ENCODE assay signal across 8 mouse cellular contexts in the genomic region with DNA sequence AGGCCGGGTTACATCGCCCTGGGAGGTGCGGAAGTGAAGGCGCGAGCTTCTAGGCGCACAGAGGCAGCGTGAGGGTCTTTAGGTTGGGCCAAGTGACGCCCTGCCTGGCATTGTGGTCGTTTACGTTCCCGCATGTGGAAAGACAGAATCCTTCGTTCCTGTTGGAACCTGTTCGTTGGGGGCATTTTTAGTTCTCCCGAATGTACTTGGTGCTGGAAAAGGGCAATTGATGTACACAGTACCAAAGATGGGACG. TPM values are rescaled to one million over a fixed set of nuclear protein-coding genes. Genes with fewer than 3 reads are reported as not detected.
A peak's percentile ranks its signal among the peaks of the same experiment; 100 is the strongest.
DNase-seq lines count a peak whose midpoint lies in the region; ATAC-seq and TF ChIP-seq lines count a peak whose summit lies in the region.

No protein-coding gene starts in this region.

- H3K9me3 ChIP-seq in embryonic facial prominence, embryonic 13.5 days = no peaks in the 10 kb centered on the region
- H3K9me3 ChIP-seq in limb, embryonic 10.5 days (replicated peaks) = no peaks in the 10 kb centered on the region
- no peaks in the 10 kb centered on the region for H3K9me3 ChIP-seq in neural tube, embryonic 14.5 days (ENCODE audit: control insufficient read depth, low read length)

- TF ChIP-seq POLR2A in lung, adult 2 months (IDR thresholded peaks at IDR 0.05; ENCODE audit: borderline replicate concordance, extremely low read depth, low read depth, low read length) = no peak

- ATAC-seq in embryonic facial prominence, embryonic 13.5 days (ENCODE audit: insufficient number of reproducible peaks, insufficient read depth, low FRiP score, low TSS enrichment, low read depth) = no peak
- ATAC-seq in neural tube, embryonic 14.5 days (ENCODE audit: low read depth) = peak; percentile 12; the same call in 1 of the 2 replicates

- H3K36me3 ChIP-seq in embryonic facial prominence, embryonic 13.5 days = 0 out of 2 replicates have a peak, but pooled peaks cover 1% of the 10 kb centered on the region
- H3K36me3 ChIP-seq in limb, embryonic 10.5 days = peaks cover 34% of the 10 kb centered on the region
- H3K36me3 ChIP-seq in neural tube, embryonic 14.5 days (ENCODE audit: control insufficient read depth, insufficient read depth, low read length) = no peaks in the 10 kb centered on the region

- peak overlapping the region; percentile 94 for H3K27ac ChIP-seq in embryonic facial prominence, embryonic 13.5 days
- H3K27ac ChIP-seq in limb, embryonic 10.5 days = peak overlapping the region; percentile 94
- H3K27ac ChIP-seq in neural tube, embryonic 14.5 days (ENCODE audit: low read depth, low read length) = peak overlapping the region; percentile 88

- H3K9ac ChIP-seq in embryonic facial prominence, embryonic 13.5 days = peak overlapping the region; percentile 90
- H3K9ac ChIP-seq in neural tube, embryonic 14.5 days (replicated peaks; ENCODE audit: low read depth, low read length) = peak overlapping the region; percentile 86

- peak overlapping the region; percentile 97 for H3K4me3 ChIP-seq in lung, adult 2 months (replicated peaks; ENCODE audit: extremely low read depth, low read depth, low read length)
- peak overlapping the region; percentile 71 for H3K4me3 ChIP-seq in embryonic facial prominence, embryonic 13.5 days
- peak overlapping the region; percentile 69 for H3K4me3 ChIP-seq in limb, embryonic 10.5 days
- peak overlapping the region; percentile 78 for H3K4me3 ChIP-seq in neural tube, embryonic 14.5 days (ENCODE audit: low read depth, low read length)

- no peak for TF ChIP-seq CTCF in lung, adult 2 months (IDR thresholded peaks at IDR 0.05; ENCODE audit: insufficient read depth, low read length)

- no peaks in the 10 kb centered on the region for H3K27me3 ChIP-seq in embryonic facial prominence, embryonic 13.5 days
- H3K27me3 ChIP-seq in limb, embryonic 10.5 days (ENCODE audit: low read depth, poor library complexity, severe bottlenecking) = no peaks in the 10 kb centered on the region
- H3K27me3 ChIP-seq in neural tube, embryonic 14.5 days (ENCODE audit: control insufficient read depth, insufficient read depth, low read length) = no peaks in the 10 kb centered on the region

- WGBS in lung, adult 2 months = under 1% methylated on average over 15 of the region's 15 CpGs
- WGBS in embryonic facial prominence, embryonic 13.5 days = under 1% methylated on average over 15 of the region's 15 CpGs
- WGBS in limb, embryonic 10.5 days = under 1% methylated on average over 15 of the region's 15 CpGs
- WGBS in neural tube, embryonic 14.5 days = under 1% methylated on average over 15 of the region's 15 CpGs

- H3K4me2 ChIP-seq in embryonic facial prominence, embryonic 13.5 days = peak overlapping the region; percentile 96
- peak overlapping the region; percentile 73 for H3K4me2 ChIP-seq in neural tube, embryonic 14.5 days (ENCODE audit: low read depth, low read length)

- DNase-seq in lung, adult 2 months = no peak
- no peak for DNase-seq in lung, adult 18-20 months
- no peak for DNase-seq in limb, embryonic 10.5 days (ENCODE audit: low spot score)
- no peak for DNase-seq in adrenal gland, postnatal 10 days
- DNase-seq in adrenal gland, adult (ENCODE audit: inconsistent age in 2 of 2, low spot score in 1 of 2) = no peak
- DNase-seq in layer of hippocampus, adult 18-20 months (ENCODE audit: low spot score in 2 of 2) = no peak

- peaks cover 10% of the 10 kb centered on the region for H3K4me1 ChIP-seq in lung, adult 2 months (ENCODE audit: control insufficient read depth, insufficient read depth, low read length)
- H3K4me1 ChIP-seq in embryonic facial prominence, embryonic 13.5 days = peaks cover 34% of the 10 kb centered on the region
- H3K4me1 ChIP-seq in limb, embryonic 10.5 days = peaks cover 30% of the 10 kb centered on the region
- H3K4me1 ChIP-seq in neural tube, embryonic 14.5 days (ENCODE audit: control insufficient read depth, insufficient read depth, low read length) = peaks cover 37% of the 10 kb centered on the region

RNA-seq across cellular contexts. Expression of gene Pradc1, which starts 0.6 kb away (rescaled TPM):
- 27.0 and 28.9 TPM in 2 replicates for polyA plus RNA-seq in lung, adult 2 months (2012; rRNA removed)
- 31.7 and 34.9 TPM in 2 replicates for polyA plus RNA-seq in embryonic facial prominence, embryonic 13.5 days (2015; fragmentation: Nextera tagmentation; extraction: Ambion mirVana)
- polyA plus RNA-seq in limb, embryonic 10.5 days (2016; fragmentation: Nextera tagmentation; extraction: Ambion mirVana) = 23.3 and 29.0 TPM in 2 replicates
- polyA plus RNA-seq in neural tube, embryonic 14.5 days (2014; fragmentation: Nextera tagmentation; extraction: Ambion mirVana) = 21.4 and 23.0 TPM in 2 replicates
- total RNA-seq in adrenal gland, postnatal 10 days (2021) = 10 to 100 TPM; 13.2 to 14.4 TPM
- 10 to 100 TPM; 17.0 to 17.3 TPM for total RNA-seq in layer of hippocampus, adult 18-20 months (2021)

RNA-seq across cellular contexts. Expression of gene Cct7, which starts 1.0 kb away (rescaled TPM):
- polyA plus RNA-seq in lung, adult 2 months (2012; rRNA removed) = 71.5 and 103 TPM in 2 replicates
- polyA plus RNA-seq in embryonic facial prominence, embryonic 13.5 days (2015; fragmentation: Nextera tagmentation; extraction: Ambion mirVana) = 452 and 471 TPM in 2 replicates
- 778 and 852 TPM in 2 replicates for polyA plus RNA-seq in limb, embryonic 10.5 days (2016; fragmentation: Nextera tagmentation; extraction: Ambion mirVana)
- 595 and 603 TPM in 2 replicates for polyA plus RNA-seq in neural tube, embryonic 14.5 days (2014; fragmentation: Nextera tagmentation; extraction: Ambion mirVana)
- total RNA-seq in adrenal gland, postnatal 10 days (2021) = 100 to 1,000 TPM; 194 to 207 TPM
- 100 to 1,000 TPM; 229 to 234 TPM for total RNA-seq in layer of hippocampus, adult 18-20 months (2021)

RNA-seq across cellular contexts. Expression of gene Smyd5, which starts 20.5 kb away (rescaled TPM):
- 15.0 and 21.1 TPM in 2 replicates for polyA plus RNA-seq in lung, adult 2 months (2012; rRNA removed)
- 56.2 and 59.1 TPM in 2 replicates for polyA plus RNA-seq in embryonic facial prominence, embryonic 13.5 days (2015; fragmentation: Nextera tagmentation; extraction: Ambion mirVana)
- 88.0 and 104 TPM in 2 replicates for polyA plus RNA-seq in limb, embryonic 10.5 days (2016; fragmentation: Nextera tagmentation; extraction: Ambion mirVana)
- polyA plus RNA-seq in neural tube, embryonic 14.5 days (2014; fragmentation: Nextera tagmentation; extraction: Ambion mirVana) = 58.8 and 67.0 TPM in 2 replicates
- total RNA-seq in adrenal gland, postnatal 10 days (2021) = 10 to 100 TPM; 25.7 to 26.7 TPM
- total RNA-seq in layer of hippocampus, adult 18-20 months (2021) = 10 to 100 TPM; 46.9 to 49.0 TPM

RNA-seq across cellular contexts. Expression of gene Noto, which starts 28.7 kb away (rescaled TPM):
- 0.16 TPM in 1 of 2 replicates, not detected in the other for polyA plus RNA-seq in lung, adult 2 months (2012; rRNA removed)
- not detected in 2 replicates for polyA plus RNA-seq in embryonic facial prominence, embryonic 13.5 days (2015; fragmentation: Nextera tagmentation; extraction: Ambion mirVana)
- not detected in 2 replicates for polyA plus RNA-seq in limb, embryonic 10.5 days (2016; fragmentation: Nextera tagmentation; extraction: Ambion mirVana)
- not detected in 2 replicates for polyA plus RNA-seq in neural tube, embryonic 14.5 days (2014; fragmentation: Nextera tagmentation; extraction: Ambion mirVana)
- not detected for total RNA-seq in adrenal gland, postnatal 10 days (2021)
- not detected for total RNA-seq in layer of hippocampus, adult 18-20 months (2021)

RNA-seq across cellular contexts. Expression of gene Fbxo41, which starts 50.5 kb away (rescaled TPM):
- polyA plus RNA-seq in lung, adult 2 months (2012; rRNA removed) = 0.07 and 0.09 TPM in 2 replicates
- 0.36 and 0.42 TPM in 2 replicates for polyA plus RNA-seq in embryonic facial prominence, embryonic 13.5 days (2015; fragmentation: Nextera tagmentation; extraction: Ambion mirVana)
- 0.87 and 2.0 TPM in 2 replicates for polyA plus RNA-seq in limb, embryonic 10.5 days (2016; fragmentation: Nextera tagmentation; extraction: Ambion mirVana)
- 9.9 and 10.0 TPM in 2 replicates for polyA plus RNA-seq in neural tube, embryonic 14.5 days (2014; fragmentation: Nextera tagmentation; extraction: Ambion mirVana)
- 1 to 10 TPM in 1 of 2 experiments, under 1 TPM in 1; 0.60 to 1.4 TPM for total RNA-seq in adrenal gland, postnatal 10 days (2021)
- 10 to 100 TPM; 86.4 to 86.8 TPM for total RNA-seq in layer of hippocampus, adult 18-20 months (2021)
